Mouse (Mus musculus): ENCODE data around the gene Unc13a. TPM values are rescaled to one million over a fixed set of nuclear protein-coding genes. Genes with fewer than 3 reads are reported as not detected.

Unc13a gene
- polyA plus RNA-seq, 1 experiment from 2014 or later, result 0.87 TPM

- 0 out of 2 replicates have a peak, but pooled peaks cover 3% of the 10 kb centered on the region for H3K27me3 ChIP-seq
- WGBS, result 70% methylated on average over 7 of the region's 7 CpGs
- no peak overlapping the region for H3K4me2 ChIP-seq
- peaks cover 23% of the 10 kb centered on the region for H3K4me1 ChIP-seq
- H3K9ac ChIP-seq, result no peak overlapping the region
- no peaks in the 10 kb centered on the region for H3K9me3 ChIP-seq
- ATAC-seq (ENCODE audit: insufficient number of reproducible peaks, insufficient read depth, low FRiP score, low TSS enrichment, low read depth), result no peak
- H3K36me3 ChIP-seq, result no peaks in the 10 kb centered on the region
- H3K4me3 ChIP-seq, result no peak overlapping the region
- H3K27ac ChIP-seq, result no peak overlapping the region
Measured at GRCm38 (mm10) chr8:71574426-71574825, 97.1 kb downstream of the Unc13a start.

Small RNA genes within 50 kb of the gene (microRNA-seq; reads per million reads assigned to microRNA genes)
- gene Mir6769b, result not detected

Other genes starting within 250 kb of the Unc13a start
- 61.4 and 69.5 TPM in 2 replicates for gene Abhd8, start 208.1 kb downstream of the Unc13a start, polyA plus RNA-seq (2015; fragmentation: Nextera tagmentation; extraction: Ambion mirVana)
- gene Mrpl34, start 206.8 kb downstream of the Unc13a start, polyA plus RNA-seq (2015; fragmentation: Nextera tagmentation; extraction: Ambion mirVana), result 146 and 148 TPM in 2 replicates
- 109 and 113 TPM in 2 replicates for gene Dda1, start 202.6 kb downstream of the Unc13a start, polyA plus RNA-seq (2015; fragmentation: Nextera tagmentation; extraction: Ambion mirVana)
- gene Ano8, start 185.8 kb downstream of the Unc13a start, polyA plus RNA-seq (2015; fragmentation: Nextera tagmentation; extraction: Ambion mirVana), result 2.2 and 3.0 TPM in 2 replicates
- gene Gtpbp3, start 183.7 kb downstream of the Unc13a start, polyA plus RNA-seq (2015; fragmentation: Nextera tagmentation; extraction: Ambion mirVana), result 22.4 and 23.5 TPM in 2 replicates
- 47.3 and 52.2 TPM in 2 replicates for gene Plvap, start 160.0 kb downstream of the Unc13a start, polyA plus RNA-seq (2015; fragmentation: Nextera tagmentation; extraction: Ambion mirVana)
- gene Ccdc194, start 146.0 kb downstream of the Unc13a start, polyA plus RNA-seq (2015; fragmentation: Nextera tagmentation; extraction: Ambion mirVana), result 0.77 and 1.1 TPM in 2 replicates
- 18.0 and 22.0 TPM in 2 replicates for gene Bst2, start 134.3 kb downstream of the Unc13a start, polyA plus RNA-seq (2015; fragmentation: Nextera tagmentation; extraction: Ambion mirVana)
- gene Mvb12a, start 128.8 kb downstream of the Unc13a start, polyA plus RNA-seq (2015; fragmentation: Nextera tagmentation; extraction: Ambion mirVana), result 77.1 and 82.4 TPM in 2 replicates
- gene Tmem221, start 112.9 kb downstream of the Unc13a start, polyA plus RNA-seq (2015; fragmentation: Nextera tagmentation; extraction: Ambion mirVana), result 0.55 and 1.1 TPM in 2 replicates
- gene Nxnl1, start 105.2 kb downstream of the Unc13a start, polyA plus RNA-seq (2015; fragmentation: Nextera tagmentation; extraction: Ambion mirVana), result not detected in 2 replicates
- 47.8 and 59.4 TPM in 2 replicates for gene Slc27a1, start 102.9 kb downstream of the Unc13a start, polyA plus RNA-seq (2015; fragmentation: Nextera tagmentation; extraction: Ambion mirVana)
- 224 and 244 TPM in 2 replicates for gene Pgls, start 79.6 kb downstream of the Unc13a start, polyA plus RNA-seq (2015; fragmentation: Nextera tagmentation; extraction: Ambion mirVana)
- gene Fam129c, start 74.1 kb downstream of the Unc13a start, polyA plus RNA-seq (2015; fragmentation: Nextera tagmentation; extraction: Ambion mirVana), result 4.8 and 7.7 TPM in 2 replicates
- gene Colgalt1, start 60.8 kb downstream of the Unc13a start, polyA plus RNA-seq (2015; fragmentation: Nextera tagmentation; extraction: Ambion mirVana), result 75.5 and 78.2 TPM in 2 replicates
- 3.7 and 3.9 TPM in 2 replicates for gene Jak3, start 4.5 kb upstream of the Unc13a start, polyA plus RNA-seq (2015; fragmentation: Nextera tagmentation; extraction: Ambion mirVana)
- 0.89 TPM in 1 of 2 replicates, not detected in the other for gene Insl3, start 17.5 kb upstream of the Unc13a start, polyA plus RNA-seq (2015; fragmentation: Nextera tagmentation; extraction: Ambion mirVana)
- 0.63 and 0.89 TPM in 2 replicates for gene B3gnt3, start 30.0 kb upstream of the Unc13a start, polyA plus RNA-seq (2015; fragmentation: Nextera tagmentation; extraction: Ambion mirVana)
- gene Fcho1, start 54.0 kb upstream of the Unc13a start, polyA plus RNA-seq (2015; fragmentation: Nextera tagmentation; extraction: Ambion mirVana), result 4.3 and 5.5 TPM in 2 replicates
- 7.7 and 8.4 TPM in 2 replicates for gene Zfp709, start 210.3 kb upstream of the Unc13a start, polyA plus RNA-seq (2015; fragmentation: Nextera tagmentation; extraction: Ambion mirVana)
- 8.9 and 10.2 TPM in 2 replicates for gene Zfp882, start 236.9 kb upstream of the Unc13a start, polyA plus RNA-seq (2015; fragmentation: Nextera tagmentation; extraction: Ambion mirVana)
- gene Zfp617, start 236.9 kb upstream of the Unc13a start, polyA plus RNA-seq (2015; fragmentation: Nextera tagmentation; extraction: Ambion mirVana), result 25.9 and 28.1 TPM in 2 replicates